Mouse (Mus musculus) kidney, postnatal 25 days (tissue): Measurements from ENCODE around the gene Glb1.

Source experiments
- DNase-seq, 2 experiments: peaks; one replicate each; pipeline ENCODE4 v3.0.0; 2021; ENCODE audit warnings: mixed read lengths in 2 of 2

Glb1 gene

GRCm38 (mm10) chr9:114446887-114447286 lies 46.0 kb downstream of the Glb1 start:
- DNase-seq = no peak

- DNase-seq = no peak
Measured at GRCm38 (mm10) chr9:114448700-114449099, 47.8 kb downstream of the Glb1 start.

GRCm38 (mm10) chr9:114449120-114449754 lies 48.4 kb downstream of the Glb1 start:
- DNase-seq = no peak

- no peak for DNase-seq
Measured at GRCm38 (mm10) chr9:114451615-114452014, 50.7 kb downstream of the Glb1 start.

GRCm38 (mm10) chr9:114452418-114452817 lies 51.5 kb downstream of the Glb1 start:
- no peak for DNase-seq

GRCm38 (mm10) chr9:114455420-114455819 lies 54.5 kb downstream of the Glb1 start:
- DNase-seq = no peak

GRCm38 (mm10) chr9:114458436-114458835 lies 57.6 kb downstream of the Glb1 start:
- no peak for DNase-seq

- DNase-seq = peak in 1 of 2 experiments; percentile 18
Measured at GRCm38 (mm10) chr9:114462569-114462968, 61.7 kb downstream of the Glb1 start.

GRCm38 (mm10) chr9:114465442-114465841 lies 64.6 kb downstream of the Glb1 start:
- DNase-seq = no peak

- no peak for DNase-seq
Measured at GRCm38 (mm10) chr9:114466871-114467270, 66.0 kb downstream of the Glb1 start.

GRCm38 (mm10) chr9:114468217-114468616 lies 67.3 kb downstream of the Glb1 start:
- DNase-seq = no peak

GRCm38 (mm10) chr9:114468701-114469100 lies 67.8 kb downstream of the Glb1 start:
- no peak for DNase-seq

- no peak for DNase-seq
Measured at GRCm38 (mm10) chr9:114471892-114472291, 71.0 kb downstream of the Glb1 start.

- DNase-seq = peak in 1 of 2 experiments; percentile 17
Measured at GRCm38 (mm10) chr9:114477019-114477418, 76.1 kb downstream of the Glb1 start.

GRCm38 (mm10) chr9:114480940-114481339 lies 80.1 kb downstream of the Glb1 start:
- no peak for DNase-seq

- no peak for DNase-seq
Measured at GRCm38 (mm10) chr9:114484771-114485170, 83.9 kb downstream of the Glb1 start.

GRCm38 (mm10) chr9:114486808-114487207 lies 85.9 kb downstream of the Glb1 start:
- DNase-seq = no peak

GRCm38 (mm10) chr9:114487481-114488258 lies 86.8 kb downstream of the Glb1 start:
- DNase-seq = no peak

- no peak for DNase-seq
Measured at GRCm38 (mm10) chr9:114496469-114496868, 95.6 kb downstream of the Glb1 start.

GRCm38 (mm10) chr9:114498218-114498617 lies 97.3 kb downstream of the Glb1 start:
- peak; percentile 85 to 95 for DNase-seq

- peak; percentile 78 to 86 for DNase-seq
Measured at GRCm38 (mm10) chr9:114499783-114500515, 99.1 kb downstream of the Glb1 start.

- DNase-seq = no peak
Measured at GRCm38 (mm10) chr9:114501111-114501510, 100.2 kb downstream of the Glb1 start.

GRCm38 (mm10) chr9:114501913-114502312 lies 101.0 kb downstream of the Glb1 start:
- no peak for DNase-seq
